Mouse (Mus musculus): ENCODE data around the gene Glrb.

Gene Glrb

DNA sequence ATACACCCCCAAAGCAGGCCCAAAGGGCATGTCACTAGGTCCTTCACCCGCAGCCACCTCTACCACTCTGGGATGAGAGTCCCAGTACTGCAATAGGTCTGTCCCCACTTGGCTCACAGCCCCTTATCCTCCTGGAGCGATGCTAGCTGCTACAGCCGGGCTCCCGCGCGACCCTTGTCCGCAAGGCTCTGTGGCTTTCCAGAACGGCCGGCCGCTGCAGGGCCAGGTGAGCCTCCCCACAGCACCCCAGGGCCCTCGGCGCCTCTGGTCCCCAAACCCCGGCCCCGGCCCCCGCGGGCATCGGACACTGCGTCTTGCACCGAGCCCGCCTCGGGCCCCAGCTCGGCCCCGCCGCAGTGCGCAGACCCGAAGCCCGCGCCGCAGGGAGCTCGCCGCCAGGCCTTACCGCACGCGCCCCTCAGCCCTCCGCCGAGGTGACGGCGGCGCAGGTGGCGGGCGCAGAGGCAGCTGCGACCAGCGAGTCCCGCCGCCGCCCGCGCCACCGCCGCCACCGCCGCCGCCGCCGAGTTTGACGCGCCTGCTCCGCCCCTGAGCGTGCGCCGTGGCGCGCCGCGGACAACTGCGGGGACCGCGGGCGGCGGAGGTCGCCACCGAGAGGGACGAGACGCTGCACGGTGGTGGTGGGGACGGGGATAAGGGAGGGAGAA is at the start of gene Glrb:
Gene Glrb, minus strand, starts transcription at position 550 of the 668 bp plus-strand sequence.
- DNase-seq (ENCODE audit: low spot score in 2 of 2): no peak

DNA sequence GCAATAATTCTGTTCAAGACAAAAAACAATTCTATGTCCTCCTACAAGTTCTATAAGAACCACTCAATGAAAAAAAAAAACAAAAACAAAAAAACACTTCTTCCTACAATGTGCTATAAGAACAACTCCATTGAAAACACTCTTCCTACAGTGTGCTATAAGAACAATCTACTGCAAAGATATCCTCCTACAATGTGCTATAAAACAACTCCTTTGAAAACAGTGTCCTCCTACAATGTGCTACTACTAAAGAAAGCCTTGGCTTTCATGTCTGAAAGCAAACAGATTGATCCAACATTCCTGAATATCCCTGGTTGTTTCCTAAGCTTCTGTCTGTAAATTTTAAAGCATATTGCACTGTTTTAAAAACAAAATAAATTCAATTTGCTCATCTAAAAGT is 46.5 kb upstream of the Glrb start:
- no peak for DNase-seq (ENCODE audit: low spot score in 2 of 2)

DNA sequence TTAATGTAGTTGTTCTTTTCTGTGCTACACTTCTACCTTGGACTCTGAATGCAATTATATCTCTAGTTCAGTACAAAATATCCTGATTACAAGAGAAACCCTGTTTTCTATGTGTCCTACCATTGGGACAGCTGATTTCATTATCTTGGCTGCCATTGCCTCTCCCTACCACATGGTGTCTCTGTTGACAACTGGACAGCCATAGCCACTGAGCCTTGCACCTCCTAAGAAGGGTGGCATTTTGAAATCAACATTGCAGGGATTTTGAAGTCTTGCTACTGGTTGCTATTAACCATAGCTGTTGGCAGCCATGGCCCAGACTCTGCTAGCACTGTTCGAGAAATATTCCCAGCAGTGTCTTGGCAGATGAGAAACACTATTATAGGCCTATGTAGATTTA is 45.1 kb upstream of the Glrb start:
- DNase-seq (ENCODE audit: low spot score in 2 of 2): peak in 1 of 2 experiments; percentile 3

DNA sequence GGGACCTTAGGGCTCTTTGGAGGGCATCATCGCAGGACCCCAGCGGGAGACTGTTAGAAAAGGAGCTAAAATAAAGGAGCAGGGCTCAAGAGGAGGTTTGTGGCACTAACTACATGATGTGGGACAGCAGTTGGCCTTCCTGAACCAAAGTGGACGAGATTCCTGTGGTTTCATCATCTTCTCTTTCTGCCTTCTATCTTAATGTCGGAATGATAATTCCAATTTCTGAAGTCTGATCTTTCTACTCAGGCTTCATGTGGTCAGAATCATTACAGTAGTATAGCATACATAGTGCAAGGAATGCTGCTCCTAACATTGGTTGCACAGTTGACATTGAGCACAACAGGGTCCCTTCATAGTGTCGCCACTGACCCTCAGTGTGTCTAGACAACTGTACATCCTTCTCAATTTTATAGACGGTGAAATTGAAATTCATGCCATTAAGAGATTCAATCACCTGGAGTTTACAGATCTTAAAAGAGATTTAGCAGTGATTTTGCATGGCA is 372 bp upstream of the Glrb start:
- DNase-seq (ENCODE audit: low spot score in 2 of 2): no peak

DNA sequence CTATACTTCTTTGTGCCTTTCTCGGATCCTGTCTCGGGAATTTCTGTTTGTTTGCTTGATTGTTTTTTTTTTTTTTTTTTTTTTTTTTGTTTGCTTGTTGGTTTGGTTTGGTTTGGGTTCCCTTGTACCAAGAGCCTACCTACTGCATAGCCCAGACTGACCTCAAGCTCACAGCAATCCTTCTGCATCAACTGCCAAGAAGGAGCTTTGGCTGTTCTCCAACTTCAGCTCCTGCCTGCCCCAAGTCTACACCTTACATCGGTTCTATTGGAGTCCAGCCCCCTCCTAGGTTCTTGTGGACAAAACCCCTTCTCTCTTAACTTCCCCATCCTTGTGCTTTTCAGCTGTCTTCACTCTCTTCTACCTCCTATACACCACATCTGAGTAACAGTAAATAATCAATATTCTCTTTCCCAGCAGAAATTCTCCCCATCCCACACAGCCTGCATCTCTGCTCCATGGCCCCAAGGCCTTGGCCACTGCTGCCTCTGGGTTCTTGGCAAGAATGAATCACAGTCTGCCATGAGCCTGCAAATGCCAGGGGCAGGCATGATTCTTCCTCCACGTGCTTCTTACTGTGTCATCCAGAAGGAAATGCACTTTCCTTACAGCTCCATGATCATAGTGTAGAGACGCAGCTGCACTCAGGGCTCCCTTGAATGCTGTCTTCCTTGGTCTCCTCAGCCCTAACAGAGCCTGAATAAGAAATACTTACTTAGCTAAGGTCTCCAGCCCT is 18.5 kb downstream of the Glrb start:
- DNase-seq (ENCODE audit: low spot score in 2 of 2): no peak

DNA sequence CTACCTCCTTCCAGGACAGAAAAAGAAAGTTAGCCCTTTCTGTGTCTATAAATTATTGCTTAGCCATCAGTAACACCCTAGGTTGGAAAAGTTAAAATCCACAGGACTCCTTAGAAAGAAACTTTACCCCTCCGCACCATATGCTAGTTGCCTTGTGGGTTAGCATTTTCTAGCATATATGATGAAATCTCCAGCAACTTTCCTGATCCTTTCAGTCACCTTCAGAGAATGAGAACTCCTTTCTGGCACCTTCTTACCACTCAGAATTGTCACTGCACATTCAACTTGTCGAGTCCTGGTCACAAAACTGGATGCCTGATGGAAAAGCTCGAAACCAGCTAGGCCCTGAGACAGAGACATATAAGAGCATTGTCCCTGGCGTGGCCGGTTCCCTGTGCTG is 19.1 kb downstream of the Glrb start:
- no peak for DNase-seq (ENCODE audit: low spot score in 2 of 2)

DNA sequence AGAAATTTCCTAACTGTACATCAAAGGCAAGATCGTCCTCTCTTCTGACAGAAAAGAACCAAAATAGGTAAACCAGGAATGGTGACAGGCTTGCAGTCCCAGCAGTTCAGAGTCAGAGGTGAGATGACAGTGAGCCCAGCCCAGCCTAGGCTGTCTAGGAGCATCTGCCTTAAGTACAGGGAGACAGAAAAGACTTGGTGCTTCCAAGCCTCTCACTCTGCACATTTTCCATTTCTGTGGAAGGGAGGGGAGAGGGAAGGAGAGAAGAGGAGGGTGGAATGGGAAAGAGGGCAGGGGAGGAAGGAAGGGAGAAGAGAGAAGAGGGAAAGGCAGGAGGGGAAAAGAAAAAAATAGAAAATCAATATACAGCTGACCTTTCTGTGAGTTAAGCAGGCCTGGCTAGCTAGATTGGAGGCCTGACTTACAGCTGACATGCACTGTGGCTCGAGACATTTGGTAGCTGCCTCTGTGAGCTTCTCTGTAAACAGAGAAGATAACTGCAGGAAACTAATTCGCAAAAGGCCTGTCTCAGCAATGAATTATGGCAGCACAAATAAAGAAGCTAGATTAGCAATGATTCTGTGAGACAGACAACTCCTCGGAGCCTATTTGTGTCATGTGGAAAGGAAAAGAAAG is 20.3 kb downstream of the Glrb start:
- no peak for DNase-seq (ENCODE audit: low spot score in 2 of 2)

DNA sequence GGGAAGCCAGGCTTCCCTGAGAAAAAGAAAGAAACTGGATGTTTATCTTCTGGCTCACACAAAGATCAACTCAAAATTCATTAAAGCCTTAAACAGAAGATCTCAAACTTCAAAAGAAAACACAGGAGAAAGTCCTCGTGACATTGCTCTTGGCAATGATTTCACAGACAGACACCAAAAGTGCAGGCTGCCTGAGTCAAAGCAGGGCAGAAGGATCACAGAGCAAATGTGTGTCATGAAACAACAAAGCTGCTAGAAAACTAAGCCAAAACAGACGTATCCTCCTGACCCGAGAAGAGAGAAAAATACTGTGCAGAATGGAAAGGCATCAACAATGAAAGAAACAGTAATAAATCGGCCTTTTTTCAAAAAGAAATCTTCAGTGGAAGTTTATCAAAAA is 22.4 kb downstream of the Glrb start:
- DNase-seq (ENCODE audit: low spot score in 2 of 2): no peak

DNA sequence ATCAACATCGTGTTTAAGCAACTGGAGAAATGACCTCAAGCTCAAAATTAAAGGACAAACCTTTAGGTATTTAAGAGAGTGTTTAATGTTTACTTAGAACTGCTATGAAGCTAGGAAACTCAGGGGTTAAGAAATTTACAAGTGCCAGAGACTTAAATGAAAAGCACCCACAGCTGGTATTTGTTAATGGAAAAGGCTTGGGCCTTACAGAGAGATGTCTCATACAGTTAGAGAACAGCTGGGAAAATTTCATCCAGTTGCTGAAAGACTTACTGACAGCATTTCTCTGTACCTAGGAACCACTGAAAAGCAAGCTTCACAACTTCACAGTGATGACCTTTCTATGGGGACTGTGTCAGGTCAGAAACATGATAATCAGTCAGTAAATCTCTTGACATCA is 28.3 kb downstream of the Glrb start:
- DNase-seq (ENCODE audit: low spot score in 2 of 2): no peak

DNA sequence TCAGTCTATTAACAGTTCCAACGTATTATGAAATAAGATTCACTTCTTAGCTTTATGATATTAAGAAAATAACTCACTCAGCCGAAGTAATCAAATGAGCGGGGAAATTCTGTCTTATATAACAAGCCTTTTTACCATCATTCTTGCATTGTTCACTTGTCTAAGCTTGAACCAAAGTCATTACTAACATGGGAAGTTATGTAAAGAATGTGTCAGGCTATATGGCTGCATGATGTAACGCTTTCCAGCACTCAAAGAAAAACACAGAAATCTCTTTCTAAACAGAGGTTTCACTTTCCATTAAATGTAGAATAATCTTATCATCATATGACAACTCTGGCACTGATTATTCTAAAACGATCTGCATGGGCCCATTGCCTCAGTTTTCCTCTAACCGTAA is 29.9 kb downstream of the Glrb start:
- no peak for DNase-seq (ENCODE audit: low spot score in 2 of 2)

DNA sequence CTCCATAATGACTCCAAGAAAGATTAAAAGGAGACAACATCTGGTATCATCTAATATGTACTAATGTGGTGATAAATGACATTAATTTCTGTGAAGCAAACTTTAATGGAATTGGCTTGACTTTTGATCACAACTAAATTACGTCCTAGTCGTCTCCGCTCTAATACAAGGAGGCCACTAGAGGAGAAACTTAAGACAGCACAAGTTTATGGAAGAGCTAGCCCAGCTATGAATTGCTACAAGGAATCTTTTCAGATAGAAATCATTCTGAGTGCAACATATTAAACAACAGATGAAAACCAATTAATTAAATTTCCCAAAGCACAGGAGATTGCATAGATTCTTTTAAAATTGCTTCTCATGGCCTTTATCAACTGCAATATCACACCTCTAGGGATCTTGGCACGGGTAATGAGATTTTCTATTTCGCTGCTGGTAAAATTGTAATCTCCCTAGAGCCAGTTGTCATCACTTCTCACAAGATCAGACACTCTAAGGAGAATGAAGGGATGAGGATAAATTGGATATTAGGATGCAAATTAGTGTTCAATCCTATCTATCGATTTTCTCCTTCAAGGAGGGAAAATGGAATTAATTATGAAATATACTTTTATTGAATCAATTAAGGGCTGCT is 32.7 kb downstream of the Glrb start:
- DNase-seq (ENCODE audit: low spot score in 2 of 2): no peak

DNA sequence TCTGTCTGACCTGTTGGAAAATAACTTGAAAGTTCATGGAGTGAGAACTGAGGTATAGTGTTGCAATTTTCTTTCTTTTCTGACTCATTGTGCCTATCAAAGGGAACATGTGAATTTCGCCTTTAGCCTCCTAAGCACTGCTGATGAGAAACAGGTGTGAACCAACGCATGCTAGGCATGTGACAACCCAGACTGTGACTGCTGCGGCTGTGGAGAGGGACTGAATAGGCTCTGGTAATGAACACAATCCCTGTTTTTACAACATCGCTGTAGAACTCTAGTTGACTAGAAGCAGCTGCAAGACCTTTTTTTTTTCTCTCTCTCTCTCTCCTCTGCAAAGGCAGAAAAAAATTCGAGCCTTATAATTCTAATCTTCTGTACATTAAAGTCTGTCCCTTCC is 34.9 kb downstream of the Glrb start:
- DNase-seq (ENCODE audit: low spot score in 2 of 2): no peak

DNA sequence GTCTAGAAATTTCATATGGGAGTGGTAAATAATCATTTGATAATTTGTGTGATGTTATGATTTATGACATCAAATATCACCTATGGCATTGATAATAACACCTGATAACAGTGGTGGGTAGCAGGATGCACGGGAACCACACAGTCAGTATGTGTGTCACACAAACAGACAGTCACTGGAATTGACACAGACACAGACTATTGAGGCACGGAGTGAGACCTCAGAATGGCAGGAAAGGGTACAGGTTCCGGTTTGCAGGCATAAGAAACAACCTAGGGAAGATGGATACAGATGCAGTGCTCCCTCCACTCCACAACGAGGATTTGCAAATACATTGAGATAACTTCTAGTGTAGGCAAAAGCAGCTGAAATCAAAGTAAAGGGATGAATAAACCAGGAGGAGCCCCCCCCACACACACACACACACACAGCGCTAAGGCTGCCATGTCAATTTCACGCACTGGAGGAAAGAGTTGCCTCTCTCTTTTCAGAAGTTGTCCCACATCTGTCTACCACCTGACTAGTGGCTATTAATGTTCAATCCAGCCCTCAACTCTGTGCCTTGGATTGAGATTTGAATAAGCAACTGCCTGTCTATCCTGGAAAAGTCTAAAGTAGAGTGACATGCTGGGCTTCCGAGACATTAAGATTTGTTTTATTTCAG is 38.6 kb downstream of the Glrb start:
- DNase-seq (ENCODE audit: low spot score in 2 of 2): no peak

DNA sequence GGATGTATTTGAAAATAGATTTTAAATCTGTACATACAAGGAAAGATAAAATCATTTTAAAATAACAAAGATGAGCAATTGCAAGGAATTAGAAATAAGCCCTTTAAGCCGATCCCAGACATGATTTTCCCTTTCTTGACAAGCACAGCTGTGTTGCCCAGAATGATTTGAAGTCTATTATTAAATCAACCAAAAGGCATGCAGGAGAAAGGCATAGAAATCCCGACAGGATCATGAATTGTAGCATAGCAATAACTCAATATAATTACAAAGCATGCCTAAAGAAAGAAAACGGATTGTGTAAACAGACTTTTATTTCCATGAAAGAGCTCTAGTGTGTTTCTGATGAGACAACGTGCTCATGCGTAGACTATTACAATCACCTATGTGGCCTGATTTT is 39.4 kb downstream of the Glrb start:
- no peak for DNase-seq (ENCODE audit: low spot score in 2 of 2)

DNA sequence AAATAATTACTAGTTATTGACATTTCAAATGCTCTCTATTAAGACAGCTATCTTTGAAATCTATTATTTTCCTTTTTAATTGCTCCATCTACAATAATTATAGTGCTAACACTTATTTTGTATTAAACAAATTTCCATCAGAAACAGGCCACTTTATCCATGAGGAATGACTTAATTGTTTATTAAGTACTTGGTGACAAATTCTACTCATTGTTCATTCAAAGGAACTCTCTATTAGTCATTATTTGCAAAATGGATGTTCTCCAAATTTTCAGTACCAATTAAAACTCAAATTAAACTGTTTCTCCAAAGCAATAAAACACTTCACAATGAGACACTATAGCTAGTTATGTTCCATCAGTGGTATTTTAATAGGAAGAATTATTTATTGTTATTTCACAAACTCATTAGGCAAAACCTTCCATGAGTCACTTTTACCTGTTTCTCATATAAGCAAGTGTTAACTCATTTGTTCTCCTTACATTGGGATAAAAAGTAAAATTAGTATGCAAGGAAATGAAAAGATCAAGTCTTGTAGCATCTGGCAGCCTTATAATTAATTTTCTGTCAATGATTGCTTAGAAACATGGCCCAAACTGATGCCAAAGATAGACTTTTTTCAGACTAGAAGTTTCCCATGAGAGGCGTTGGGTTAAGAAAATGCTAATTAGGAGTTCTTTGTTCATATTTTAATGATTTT is 41.8 kb downstream of the Glrb start:
- no peak for DNase-seq (ENCODE audit: low spot score in 2 of 2)

DNA sequence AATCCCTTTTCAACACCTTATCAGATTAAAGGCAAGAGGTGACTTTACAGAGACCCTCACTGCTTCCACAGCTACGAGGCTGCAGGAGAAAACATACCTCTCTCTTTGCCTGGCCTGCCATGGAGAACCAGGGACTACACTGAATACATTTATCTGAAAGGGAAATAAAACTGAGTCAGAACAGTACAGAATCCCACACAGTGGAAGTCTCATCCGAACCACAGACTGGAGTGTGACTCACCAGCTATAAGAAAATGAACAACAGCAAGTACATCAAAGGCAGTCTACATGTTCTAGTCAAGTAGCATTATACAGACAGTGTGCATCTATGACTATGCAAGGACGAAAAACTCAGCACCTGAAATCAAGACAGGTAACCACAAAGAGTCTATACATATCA is 46.1 kb downstream of the Glrb start:
- no peak for DNase-seq (ENCODE audit: low spot score in 2 of 2)

DNA sequence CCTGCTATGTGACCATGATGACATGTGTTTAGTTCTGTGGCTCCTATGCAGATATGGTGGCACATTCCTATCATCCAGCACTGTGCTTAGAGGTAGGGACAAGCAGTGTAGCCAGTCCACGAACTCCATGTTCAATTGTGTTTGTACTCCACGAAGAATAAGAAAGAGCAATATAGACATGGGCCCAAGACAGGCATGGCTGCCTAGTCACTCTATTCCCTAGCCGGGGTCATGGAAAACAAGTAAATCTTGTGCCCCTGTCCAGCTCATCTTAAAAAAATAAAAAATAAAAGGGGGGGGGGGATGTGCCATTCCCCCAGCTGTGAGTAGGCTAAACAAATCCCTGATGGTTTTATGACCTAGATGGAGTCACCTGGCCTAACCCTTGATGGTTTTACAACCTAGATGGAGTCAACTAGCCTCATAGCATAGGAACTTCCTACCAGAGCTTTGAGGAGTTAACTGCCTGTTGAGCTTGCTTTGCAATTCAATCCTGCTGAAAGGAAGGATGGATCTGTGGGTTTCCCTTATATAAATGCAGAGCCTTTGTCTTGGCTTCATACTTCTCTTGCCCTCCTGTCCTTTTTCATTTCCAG is 60.5 kb downstream of the Glrb start:
- no peak for DNase-seq (ENCODE audit: low spot score in 2 of 2)

DNA sequence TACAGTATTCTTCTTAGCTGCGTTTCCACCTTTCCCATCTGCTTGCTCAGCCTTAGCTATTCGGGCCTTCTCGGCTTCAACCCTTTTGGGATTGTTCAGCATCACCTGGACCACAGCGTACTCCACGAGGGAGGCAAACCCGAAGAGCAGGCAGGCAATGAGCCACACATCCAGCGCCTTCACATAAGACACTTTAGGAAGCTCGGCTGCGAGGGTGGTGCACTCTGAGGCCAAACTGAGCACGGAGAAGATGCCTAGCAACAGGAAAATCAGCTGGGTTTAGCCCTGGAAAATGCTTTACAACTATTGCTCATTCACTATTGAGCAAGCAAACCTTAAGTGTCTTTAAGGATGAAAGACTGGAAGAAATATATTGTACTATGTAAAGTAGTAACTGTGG is 62.5 kb downstream of the Glrb start:
- DNase-seq (ENCODE audit: low spot score in 2 of 2): no peak

DNA sequence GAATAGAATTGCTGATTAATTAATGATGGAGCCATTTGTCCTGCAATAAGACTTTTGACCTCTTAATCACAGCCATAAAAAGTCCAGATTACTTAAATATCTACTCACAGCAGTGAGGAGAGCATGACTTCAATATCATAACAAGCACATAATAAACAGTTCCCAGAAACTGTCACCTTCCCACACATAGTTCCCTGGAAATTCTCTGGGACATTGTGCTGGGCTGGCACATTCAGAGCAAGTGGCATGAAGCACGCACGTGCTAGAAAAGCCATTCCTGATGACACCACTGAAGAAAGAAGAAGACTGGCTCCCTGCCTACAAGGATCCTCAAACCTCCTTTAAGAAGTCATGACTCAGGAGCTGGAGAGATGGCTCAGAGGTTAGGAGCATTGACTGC is 67.8 kb downstream of the Glrb start:
- DNase-seq (ENCODE audit: low spot score in 2 of 2): no peak

DNA sequence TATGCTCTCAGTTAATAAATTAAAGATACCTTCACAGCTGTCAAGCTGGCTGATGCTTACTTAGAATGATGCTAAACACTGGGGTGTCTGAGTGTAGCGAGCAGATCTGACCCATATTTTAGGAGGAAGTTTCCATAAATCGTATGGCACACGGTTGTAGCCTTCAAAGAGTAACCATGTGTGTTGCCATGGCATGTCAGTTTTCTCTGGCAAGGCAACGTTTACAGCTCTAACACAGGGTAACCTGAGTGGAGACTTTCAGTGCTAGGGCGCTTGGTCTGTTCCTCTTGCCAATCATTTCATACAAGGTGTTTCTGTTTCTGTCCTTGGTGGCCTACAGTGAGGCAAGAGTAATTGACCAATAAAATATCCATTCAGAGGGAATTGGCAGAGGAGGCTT is 73.6 kb downstream of the Glrb start:
- DNase-seq (ENCODE audit: low spot score in 2 of 2): no peak

DNA sequence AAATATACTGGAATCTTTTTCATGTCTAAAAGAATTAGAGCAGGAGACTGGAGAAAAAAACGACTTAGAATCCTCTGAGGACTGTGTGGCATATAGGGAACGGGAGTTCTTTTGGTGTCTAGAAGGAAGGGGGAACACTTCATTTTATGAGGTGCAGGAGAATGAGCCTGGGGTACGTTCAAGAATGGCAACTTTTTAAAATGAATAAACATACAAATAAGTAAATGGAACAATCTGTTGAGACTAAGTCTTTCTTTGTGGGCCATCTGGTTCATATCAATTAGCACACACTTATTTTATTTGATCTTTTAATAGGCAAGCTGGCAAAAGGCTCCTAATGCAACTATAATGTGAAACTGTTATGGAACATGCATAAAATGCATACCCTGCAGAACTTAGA is 75.9 kb downstream of the Glrb start:
- no peak for DNase-seq (ENCODE audit: low spot score in 2 of 2)

Data from spleen, postnatal 14 days (tissue).